Mouse (Mus musculus): Measurements from ENCODE around the gene Dpp9.

DNA sequence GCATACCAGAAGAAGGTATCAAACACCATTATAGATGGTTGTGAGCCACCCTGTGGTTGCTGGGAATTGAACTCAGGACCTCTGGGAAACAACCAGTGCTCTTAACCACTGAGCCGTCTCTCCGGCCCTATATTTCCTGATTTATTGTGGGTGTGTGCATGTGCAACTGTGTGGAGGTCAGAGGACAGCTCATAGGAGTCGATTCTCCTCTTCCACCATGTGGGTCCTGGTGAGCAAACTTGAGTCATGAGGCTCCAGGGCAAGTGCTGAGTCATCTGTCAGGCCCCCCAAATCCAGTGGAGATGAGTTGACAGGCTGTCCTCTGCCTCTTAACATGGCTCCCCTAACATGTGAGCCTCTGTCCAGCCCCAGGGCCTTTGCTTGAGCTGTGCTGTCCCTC is 47.2 kb upstream of the Dpp9 start:
- no peak for TF ChIP-seq GATA1 (IDR thresholded peaks at IDR 0.05; ENCODE audit: borderline replicate concordance, low read length)
- no peak for TF ChIP-seq FLI1 (IDR thresholded peaks at IDR 0.05; ENCODE audit: low read length)

Data from megakaryocyte, embryonic 14.5 days (primary cell).